11 mouse cellular contexts compared by ENCODE assay signal in the genomic region with DNA sequence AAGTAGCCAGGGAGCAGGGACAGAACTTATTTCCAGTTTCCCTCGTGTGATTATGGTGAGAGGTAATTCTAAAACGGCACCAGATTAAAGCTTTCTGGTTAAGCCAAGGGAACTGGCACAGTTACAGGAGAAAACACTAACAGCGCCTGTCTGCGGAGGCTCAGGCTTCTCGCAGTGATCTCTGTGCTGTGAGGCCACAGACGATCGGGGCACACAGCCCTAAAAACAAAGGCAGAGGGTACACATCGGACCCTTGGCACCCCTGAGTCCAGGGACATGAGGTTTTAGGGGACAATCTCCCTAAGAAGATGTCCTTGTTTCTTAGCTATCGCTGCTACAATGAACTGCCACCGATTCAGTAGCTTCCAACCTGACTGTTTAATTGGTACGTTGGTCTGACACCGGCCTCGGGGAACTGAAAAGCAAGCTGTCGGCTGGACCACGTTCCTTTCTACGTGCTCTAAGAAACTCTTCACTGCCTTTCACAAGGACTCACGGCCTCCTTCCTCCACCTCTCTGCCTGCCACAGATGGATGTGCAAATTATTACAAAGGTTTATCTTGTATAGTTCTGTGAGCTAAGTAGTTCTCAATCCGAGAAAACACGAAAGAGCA.
DNase-seq lines count a peak whose midpoint lies in the region; ATAC-seq and TF ChIP-seq lines count a peak whose summit lies in the region.
"Had no signal": no experiment of that assay in that cellular context is flagged by ENCODE, and none has a peak within 500 bp of the region (broad histone marks: within the 10 kb centered on the region; RNA-seq: fewer than 3 reads in every experiment).

No protein-coding gene starts in this region.

- no peaks in the 10 kb centered on the region for H3K36me3 ChIP-seq in kidney, embryonic 15.5 days
- no peaks in the 10 kb centered on the region for H3K36me3 ChIP-seq in hindbrain, embryonic 12.5 days
- no peaks in the 10 kb centered on the region for H3K36me3 ChIP-seq in neural tube, embryonic 15.5 days
- H3K36me3 ChIP-seq: embryonic facial prominence, embryonic 12.5 days; limb, embryonic 10.5 days had no signal

- no peaks in the 10 kb centered on the region for H3K9me3 ChIP-seq in kidney, embryonic 15.5 days (replicated peaks)
- no peaks in the 10 kb centered on the region for H3K9me3 ChIP-seq in hindbrain, embryonic 12.5 days (replicated peaks)
- H3K9me3 ChIP-seq in neural tube, embryonic 15.5 days (replicated peaks): no peaks in the 10 kb centered on the region
- H3K9me3 ChIP-seq: embryonic facial prominence, embryonic 12.5 days; limb, embryonic 10.5 days had no signal

- TF ChIP-seq POLR2A in lung, adult 2 months (IDR thresholded peaks at IDR 0.05; ENCODE audit: borderline replicate concordance, extremely low read depth, low read depth, low read length): no peak

- TF ChIP-seq CTCF in lung, adult 2 months (IDR thresholded peaks at IDR 0.05; ENCODE audit: insufficient read depth, low read length): no peak

- no peak for ATAC-seq in kidney, embryonic 15.5 days (replicated peaks; ENCODE audit: low FRiP score)
- no peak for ATAC-seq in hindbrain, embryonic 12.5 days (ENCODE audit: low FRiP score)
- ATAC-seq in neural tube, embryonic 15.5 days (ENCODE audit: low FRiP score): no peak
- ATAC-seq in activated CD4-positive, CD25-positive, alpha-beta regulatory T cell, adult 4 months: no peak

- H3K4me3 ChIP-seq in kidney, embryonic 15.5 days (replicated peaks): no peak overlapping the region
- no peak overlapping the region for H3K4me3 ChIP-seq in hindbrain, embryonic 12.5 days
- H3K4me3 ChIP-seq in neural tube, embryonic 15.5 days (replicated peaks): no peak overlapping the region
- no peak overlapping the region for H3K4me3 ChIP-seq in lung, adult 2 months (replicated peaks; ENCODE audit: extremely low read depth, low read depth, low read length)
- H3K4me3 ChIP-seq: embryonic facial prominence, embryonic 12.5 days; limb, embryonic 10.5 days had no signal

- no peak overlapping the region for H3K4me2 ChIP-seq in kidney, embryonic 15.5 days
- no peak overlapping the region for H3K4me2 ChIP-seq in hindbrain, embryonic 12.5 days (replicated peaks)
- H3K4me2 ChIP-seq in neural tube, embryonic 15.5 days: no peak overlapping the region
- H3K4me2 ChIP-seq: embryonic facial prominence, embryonic 12.5 days had no signal

- 56% methylated on average over 19 of the region's 19 CpGs for WGBS in kidney, embryonic 15.5 days
- WGBS in hindbrain, embryonic 12.5 days: 42% methylated on average over 19 of the region's 19 CpGs
- WGBS in neural tube, embryonic 15.5 days: 39% methylated on average over 19 of the region's 19 CpGs
- 65% methylated on average over 19 of the region's 19 CpGs for whole genome bisulfite sequencing in lung, adult 2 months

- peak; percentile 12 to 20 for DNase-seq in cerebellum, adult 18-20 months
- no peak for DNase-seq in cerebellum, postnatal 4 days (ENCODE audit: low spot score in 2 of 2)
- no peak for DNase-seq in kidney, postnatal 4 days
- DNase-seq in lung, adult 2 months: no peak
- DNase-seq: gastrocnemius, postnatal 25 days had no signal

- H3K4me1 ChIP-seq in kidney, embryonic 15.5 days: peaks cover 70% of the 10 kb centered on the region
- peaks cover 43% of the 10 kb centered on the region for H3K4me1 ChIP-seq in hindbrain, embryonic 12.5 days
- peaks cover 43% of the 10 kb centered on the region for H3K4me1 ChIP-seq in neural tube, embryonic 15.5 days
- H3K4me1 ChIP-seq in lung, adult 2 months (ENCODE audit: control insufficient read depth, insufficient read depth, low read length): peaks cover 37% of the 10 kb centered on the region

- H3K9ac ChIP-seq in kidney, embryonic 15.5 days: no peak overlapping the region
- H3K9ac ChIP-seq in hindbrain, embryonic 12.5 days: 0 out of 2 replicates have a peak overlapping the region, but pooled peaks have one; percentile 13
- no peak overlapping the region for H3K9ac ChIP-seq in neural tube, embryonic 15.5 days (replicated peaks)
- H3K9ac ChIP-seq: embryonic facial prominence, embryonic 12.5 days had no signal

- H3K27ac ChIP-seq in kidney, embryonic 15.5 days: peak overlapping the region; percentile 15; the same call in 1 of the 2 replicates
- 0 out of 2 replicates have a peak overlapping the region, but pooled peaks have one; percentile 32 for H3K27ac ChIP-seq in hindbrain, embryonic 12.5 days
- peak overlapping the region; percentile 37 for H3K27ac ChIP-seq in neural tube, embryonic 15.5 days (replicated peaks)
- H3K27ac ChIP-seq: embryonic facial prominence, embryonic 12.5 days; limb, embryonic 10.5 days had no signal

- H3K27me3 ChIP-seq in kidney, embryonic 15.5 days: no peaks in the 10 kb centered on the region
- H3K27me3 ChIP-seq in hindbrain, embryonic 12.5 days: no peaks in the 10 kb centered on the region
- no peaks in the 10 kb centered on the region for H3K27me3 ChIP-seq in neural tube, embryonic 15.5 days (replicated peaks)
- H3K27me3 ChIP-seq: embryonic facial prominence, embryonic 12.5 days had no signal

Comparison
In these comparisons a context has a peak if more than half of its experiments do, and no peak if none do; other contexts are left out.
1. DNase-seq: peak in cerebellum, adult 18-20 months (2 of 2); none in cerebellum, postnatal 4 days (0 of 2), kidney, postnatal 4 days (0 of 2) and lung, adult 2 months (single experiment).
2. Peak in every context shown above with its lines, with median percentiles within 50 percentile points of each other: H3K27ac ChIP-seq.